Mouse (Mus musculus): ENCODE data around the gene 6030408B16Rik. TPM values are rescaled to one million over a fixed set of nuclear protein-coding genes. Genes with fewer than 3 reads are reported as not detected.

6030408B16Rik gene
- polyA plus RNA-seq (2012; rRNA removed): 0.53 and 0.61 TPM in 2 replicates

DNA sequence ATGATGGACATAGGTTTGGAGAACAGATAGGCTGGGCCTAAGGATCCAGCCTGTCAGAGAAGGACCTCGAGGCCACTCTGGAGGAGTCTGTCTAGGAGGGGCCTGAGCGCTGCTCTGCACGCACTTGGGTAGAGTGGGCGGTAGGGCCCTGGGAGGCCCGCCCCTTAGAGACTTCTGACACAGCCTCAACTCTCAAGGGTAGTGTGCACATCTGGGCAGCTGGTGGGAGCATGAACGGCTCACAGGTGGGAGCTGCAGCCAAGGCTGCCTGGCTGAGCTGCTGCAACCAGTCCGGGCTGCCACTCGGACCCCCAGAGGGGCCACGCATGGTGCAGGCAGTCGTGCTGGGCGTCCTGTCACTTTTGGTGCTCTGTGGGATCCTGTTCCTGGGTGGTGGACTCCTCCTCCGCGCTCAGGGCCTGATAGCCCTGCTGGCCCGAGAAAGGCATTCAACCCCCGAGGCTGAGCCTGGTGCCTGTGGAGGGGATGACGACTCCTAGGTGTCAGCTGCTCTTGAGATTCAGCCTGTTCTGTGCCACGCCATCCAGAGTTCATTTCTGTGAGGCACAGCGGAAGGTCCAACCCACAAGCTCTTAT lies at the start of gene 6030408B16Rik:
Gene 6030408B16Rik, plus strand, starts transcription at position 188 of the 597 bp plus-strand sequence.

DNA sequence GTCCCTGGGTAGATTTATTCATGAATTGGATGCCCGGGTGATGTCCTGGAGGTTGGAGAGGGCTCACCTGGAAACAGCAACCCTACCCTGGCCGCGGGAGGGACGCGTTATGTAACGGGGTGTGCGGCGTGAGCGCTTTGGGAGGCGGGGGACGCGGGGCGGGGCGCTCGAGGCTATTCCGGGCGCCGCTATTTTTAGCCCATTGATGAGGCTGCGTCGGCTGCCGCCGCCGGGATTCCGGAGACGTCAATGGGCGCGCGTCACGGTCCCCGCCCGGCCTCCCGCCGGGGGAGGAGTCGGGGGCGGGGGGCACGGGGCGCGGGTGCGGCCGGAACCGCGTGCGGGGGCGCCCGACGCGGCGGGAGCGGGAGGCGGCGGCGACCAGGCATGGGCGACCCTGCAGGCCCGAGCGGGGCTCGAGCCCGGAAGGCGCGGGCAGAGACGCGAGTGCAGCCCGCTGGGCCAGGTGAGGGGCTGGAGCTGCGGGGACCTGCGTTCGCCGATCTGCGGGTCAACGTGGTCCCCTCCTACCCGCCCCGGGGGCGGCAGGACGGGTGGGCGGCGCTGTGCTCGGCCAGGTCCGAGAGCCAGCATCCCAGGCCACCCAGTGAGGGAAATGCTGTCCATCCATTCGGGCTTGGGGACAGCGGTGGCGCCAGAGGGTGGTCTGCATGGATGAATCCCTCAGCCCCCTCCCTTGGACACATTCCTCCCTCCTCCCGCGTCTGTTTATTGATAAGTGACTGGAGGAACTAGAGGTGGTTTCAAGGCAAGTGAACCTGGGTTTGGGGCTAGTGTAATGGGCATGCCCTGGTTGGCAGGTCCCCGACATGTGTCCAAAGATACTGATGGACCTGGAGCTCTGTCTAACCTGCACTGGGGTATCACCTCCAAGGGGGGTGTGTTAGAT lies 38.9 kb upstream of the 6030408B16Rik start, which contains the start of gene Nr4a1:
Gene Nr4a1, plus strand, starts transcription at position 384 of the 910 bp plus-strand sequence.

DNA sequence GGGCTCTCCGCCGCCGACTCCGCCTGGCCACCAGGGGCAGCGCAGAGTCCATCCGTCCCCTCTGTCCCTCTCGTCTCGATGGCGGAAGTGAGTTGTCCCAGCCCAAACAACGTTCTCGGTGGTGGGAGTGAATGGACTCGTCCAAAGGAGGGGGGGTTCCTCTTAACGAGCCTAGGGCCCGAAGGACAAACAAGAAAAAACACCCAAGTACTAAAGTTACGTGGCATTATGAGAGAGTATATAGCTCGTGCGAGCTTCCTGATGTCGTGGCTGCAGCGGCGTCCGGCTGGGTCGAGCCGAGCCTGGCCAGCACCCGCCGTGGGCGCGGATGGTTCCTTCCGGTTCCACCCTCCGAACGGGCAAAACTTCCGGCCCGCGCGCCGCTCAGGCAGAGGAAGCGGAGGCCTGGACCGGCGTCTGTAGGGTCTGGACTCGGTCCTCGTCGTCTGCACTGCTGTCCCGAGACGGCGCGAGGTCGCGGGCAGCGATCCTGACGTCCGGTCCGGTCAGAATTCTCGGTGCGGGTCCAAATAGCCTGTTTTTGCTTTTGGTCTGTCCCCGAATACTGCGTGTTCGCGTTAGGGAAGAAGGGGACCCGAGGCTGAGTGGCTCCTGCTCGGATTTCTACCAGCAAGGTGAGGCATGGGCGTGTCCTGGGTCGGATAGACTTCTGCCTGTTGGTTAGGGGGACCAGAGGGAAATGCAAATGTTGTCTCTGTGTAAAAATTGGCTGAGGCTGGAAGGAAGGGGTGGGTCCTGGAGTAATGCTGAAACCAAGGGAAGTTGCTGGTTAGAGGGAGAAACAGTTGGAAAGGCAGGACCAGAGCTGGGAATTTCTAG lies 8.9 kb upstream of the 6030408B16Rik start, which contains the start of gene Atg101:
Gene Atg101, plus strand, starts transcription at position 362 of the 840 bp plus-strand sequence.

Other genes starting within 250 kb of the 6030408B16Rik start
- 0.13 and 0.22 TPM in 2 replicates for gene Gm47841, start 245.8 kb upstream of the 6030408B16Rik start, polyA plus RNA-seq (2012; rRNA removed)
- 2.0 and 2.4 TPM in 2 replicates for gene Fignl2, start 214.6 kb upstream of the 6030408B16Rik start, polyA plus RNA-seq (2012; rRNA removed)
- gene Ankrd33, start 177.5 kb upstream of the 6030408B16Rik start, polyA plus RNA-seq (2012; rRNA removed): not detected in 2 replicates
- gene Acvrl1, start 164.7 kb upstream of the 6030408B16Rik start, polyA plus RNA-seq (2012; rRNA removed): 15.0 and 16.2 TPM in 2 replicates
- 20.5 and 24.8 TPM in 2 replicates for gene Acvr1b, start 119.1 kb upstream of the 6030408B16Rik start, polyA plus RNA-seq (2012; rRNA removed)
- gene Grasp, start 69.0 kb upstream of the 6030408B16Rik start, polyA plus RNA-seq (2012; rRNA removed): 7.5 and 12.5 TPM in 2 replicates
- 6.7 and 8.3 TPM in 2 replicates for gene Nr4a1, start 38.9 kb upstream of the 6030408B16Rik start, polyA plus RNA-seq (2012; rRNA removed)
- gene Atg101, start 8.9 kb upstream of the 6030408B16Rik start, polyA plus RNA-seq (2012; rRNA removed): 19.1 and 20.5 TPM in 2 replicates
- gene Krt80, start 77.0 kb downstream of the 6030408B16Rik start, polyA plus RNA-seq (2012; rRNA removed): 29.1 and 37.8 TPM in 2 replicates
- 49.2 and 61.5 TPM in 2 replicates for gene Krt7, start 117.8 kb downstream of the 6030408B16Rik start, polyA plus RNA-seq (2012; rRNA removed)
- gene Krt87, start 145.6 kb downstream of the 6030408B16Rik start, polyA plus RNA-seq (2012; rRNA removed): 0.04 and 0.14 TPM in 2 replicates
- gene Krt88, start 154.5 kb downstream of the 6030408B16Rik start, polyA plus RNA-seq (2012; rRNA removed): not detected in 2 replicates
- not detected in 2 replicates for gene Krt81, start 170.5 kb downstream of the 6030408B16Rik start, polyA plus RNA-seq (2012; rRNA removed)
- 0.08 TPM in 1 of 2 replicates, not detected in the other for gene Krt86, start 180.3 kb downstream of the 6030408B16Rik start, polyA plus RNA-seq (2012; rRNA removed)
- 0.15 TPM in 1 of 2 replicates, not detected in the other for gene Krt83, start 198.3 kb downstream of the 6030408B16Rik start, polyA plus RNA-seq (2012; rRNA removed)
- not detected in 2 replicates for gene Gm49425, start 224.0 kb downstream of the 6030408B16Rik start, polyA plus RNA-seq (2012; rRNA removed)
- 0.26 and 0.28 TPM in 2 replicates for gene Krt84, start 239.6 kb downstream of the 6030408B16Rik start, polyA plus RNA-seq (2012; rRNA removed)